Comparison of ENCODE assay signal across 7 mouse cellular contexts in genomic region chr1:135828918-135829317, GRCm38 (mm10). TPM values are rescaled to one million over a fixed set of nuclear protein-coding genes. Genes with fewer than 3 reads are reported as not detected.
DNase-seq lines count a peak whose midpoint lies in the region.

No protein-coding gene starts in this region.

- DNase-seq in left cerebral cortex, adult 18-20 months (ENCODE audit: low spot score in 2 of 2), result peak; percentile 23 to 31
- DNase-seq in left cerebral cortex, adult 11 months (ENCODE audit: low spot score), result no peak
- DNase-seq in ES-CJ7 (ENCODE audit: low read depth, low spot score), result peak; percentile 80
- peak; percentile 36 for DNase-seq in c-Kit-negative CD71-positive TER-119-positive erythroid progenitor cells, embryonic 14.5 days (ENCODE audit: low read depth, low spot score)
- DNase-seq in kidney, postnatal 14 days, result peak; percentile 54
- DNase-seq in natural killer cell, adult 2 months (ENCODE audit: low spot score in 2 of 2), result peak; percentile 27 to 35
- DNase-seq in adrenal gland, adult 8-10 months, result no peak

RNA-seq across cellular contexts. Expression of gene Tnnt2, which starts 7.2 kb away (rescaled TPM):
- total RNA-seq in left cerebral cortex, adult 18-20 months (2021), result 10 to 100 TPM; 13.0 to 13.2 TPM
- total RNA-seq in adrenal gland, adult 8-10 months (2022), result 1 to 10 TPM; 2.2 to 5.5 (median 2.6) TPM

RNA-seq across cellular contexts. Expression of gene Lad1, which starts 10.5 kb away (rescaled TPM):
- 1 to 10 TPM in 1 of 2 experiments, under 1 TPM in 1; 0.96 to 1.3 TPM for total RNA-seq in left cerebral cortex, adult 18-20 months (2021)
- under 1 TPM; 0.08 to 0.23 (median 0.18) TPM for total RNA-seq in adrenal gland, adult 8-10 months (2022)

RNA-seq across cellular contexts. Expression of gene Tnni1, which starts 49.7 kb away (rescaled TPM):
- total RNA-seq in left cerebral cortex, adult 18-20 months (2021), result 1 to 10 TPM; 1.5 to 1.7 TPM
- under 1 TPM in 1 of 4 experiments, not detected in 3; 0.35 TPM for total RNA-seq in adrenal gland, adult 8-10 months (2022)

Comparison
In these comparisons a context has a peak if more than half of its experiments do, and no peak if none do; other contexts are left out.
1. DNase-seq: peak in left cerebral cortex, adult 18-20 months (2 of 2), ES-CJ7 (single experiment), c-Kit-negative CD71-positive TER-119-positive erythroid progenitor cells, embryonic 14.5 days (single experiment), kidney, postnatal 14 days (single experiment) and natural killer cell, adult 2 months (2 of 2); none in left cerebral cortex, adult 11 months (single experiment) and adrenal gland, adult 8-10 months (single experiment).